Mouse (Mus musculus): ENCODE measurements at regions not wholly inside any gene's neighbourhood (a gene's known extent, or its start where the extent isn't known, plus 50 kb on each side); places are given as distances from the start of the nearest gene placed in this dataset.

- Histone ChIP-seq H3K4me3 (no peak overlapping the region), H3K9ac (no peak overlapping the region), H3K4me2 (no peak overlapping the region), H3K4me1 (no peaks in the 10 kb centered on the region), H3K27me3 (replicated peaks) (no peaks in the 10 kb centered on the region), H3K36me3 (replicated peaks) (no peaks in the 10 kb centered on the region), H3K9me3 (no peaks in the 10 kb centered on the region), H3K27ac (no peak overlapping the region)
- 70% methylated on average over 9 of the region's 9 CpGs for WGBS
- ATAC-seq (replicated peaks) = no peak
These were observed 462.6 kb downstream of the Tmem135 start for GRCm38 (mm10) chr7:88941246-88941910.

GRCm38 (mm10) chr7:88940196-88940595 lies 463.8 kb downstream of the Tmem135 start:
- no peak overlapping the region for H3K27ac ChIP-seq
- H3K4me2 ChIP-seq = no peak overlapping the region
- no peak overlapping the region for H3K9ac ChIP-seq
- no peaks in the 10 kb centered on the region for H3K36me3 ChIP-seq (replicated peaks)
- no peaks in the 10 kb centered on the region for H3K9me3 ChIP-seq
- H3K4me3 ChIP-seq = no peak overlapping the region
- no peaks in the 10 kb centered on the region for H3K27me3 ChIP-seq (replicated peaks)
- no peaks in the 10 kb centered on the region for H3K4me1 ChIP-seq
- ATAC-seq (replicated peaks) = no peak
- whole genome bisulfite sequencing = 86% methylated on average over 2 of the region's 2 CpGs

DNA sequence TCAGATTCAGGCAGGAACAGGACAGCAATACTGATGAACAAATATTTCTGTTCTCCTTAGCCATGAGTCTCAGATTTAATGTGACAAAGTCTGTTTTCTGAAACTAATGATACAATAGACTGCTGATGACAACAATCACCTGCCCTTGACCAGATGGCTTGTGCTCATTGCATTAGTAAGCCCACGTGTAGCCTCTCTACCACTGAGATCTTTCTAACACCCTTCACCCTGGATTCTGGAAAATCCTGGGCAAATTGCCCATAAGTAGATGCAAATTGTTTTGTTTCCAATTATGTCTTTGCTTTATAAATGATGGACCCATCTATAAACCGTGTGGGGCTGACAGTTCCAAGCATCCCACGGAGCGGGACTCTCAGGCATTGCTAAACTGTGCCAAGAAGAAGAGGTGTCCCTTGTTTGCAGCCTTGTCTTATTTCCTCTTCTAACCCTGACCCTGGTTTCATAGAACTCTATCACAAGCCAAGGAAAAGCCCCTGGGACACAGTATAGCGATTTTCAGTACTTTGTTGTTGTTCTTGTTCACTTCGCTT lies 475.7 kb downstream of the Tmem135 start:
- 81% methylated on average over 6 of the region's 6 CpGs for WGBS
- Histone ChIP-seq H3K9me3 (no peaks in the 10 kb centered on the region), H3K27me3 (replicated peaks) (no peaks in the 10 kb centered on the region), H3K4me1 (no peaks in the 10 kb centered on the region), H3K27ac (no peak overlapping the region), H3K36me3 (replicated peaks) (no peaks in the 10 kb centered on the region), H3K9ac (no peak overlapping the region), H3K4me3 (no peak overlapping the region), H3K4me2 (no peak overlapping the region)
- no peak for ATAC-seq (replicated peaks)
